Mouse (Mus musculus): Measurements from ENCODE around the gene Paox. TPM values are rescaled to one million over a fixed set of nuclear protein-coding genes. Genes with fewer than 3 reads are reported as not detected.

Gene Paox
- polyA plus RNA-seq, 1 experiment, result 7.0 TPM

DNA sequence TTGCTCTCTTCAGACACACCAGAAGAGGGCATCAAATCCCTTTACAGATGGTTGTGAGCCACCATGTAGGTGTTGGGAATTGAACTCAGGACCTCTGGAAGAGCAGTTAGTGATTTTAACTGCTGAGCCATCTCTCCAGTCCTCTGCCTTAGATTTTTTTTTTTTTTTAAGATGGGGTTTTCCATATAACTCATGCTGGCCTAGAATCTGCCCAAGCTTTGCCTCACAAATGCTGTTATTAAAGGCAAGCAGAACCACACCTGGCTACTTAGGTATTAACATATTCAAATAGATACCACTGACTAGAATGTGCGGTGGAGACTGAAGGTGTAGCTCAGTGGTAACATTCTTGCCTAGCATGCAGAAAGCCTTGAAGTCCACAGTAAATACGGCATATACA lies 4.9 kb downstream of the Paox start:
- Histone ChIP-seq H3K27me3 (ENCODE audit: control insufficient read depth, insufficient read depth, insufficient read length) (no peaks in the 10 kb centered on the region), H3K79me2 (ENCODE audit: control insufficient read depth, insufficient read depth) (peaks cover 8% of the 10 kb centered on the region), H3K4me2 (ENCODE audit: low read depth) (no peak overlapping the region), H3ac (ENCODE audit: control insufficient read depth, insufficient read length) (no peak overlapping the region), H3K4me3 (no peak overlapping the region), H3K36me3 (ENCODE audit: control insufficient read depth, insufficient read depth) (no peaks in the 10 kb centered on the region)
- TF ChIP-seq MYOG (IDR thresholded peaks at IDR 0.05; ENCODE audit: control insufficient read depth in 1 of 3, insufficient read depth in 1 of 3, insufficient read length in 2 of 3, low read depth in 2 of 3) (no peak), TCF12 (IDR thresholded peaks at IDR 0.05; ENCODE audit: insufficient read depth, poor library complexity, severe bottlenecking) (no peak), CEBPB (IDR thresholded peaks at IDR 0.05; ENCODE audit: insufficient read depth, poor library complexity, severe bottlenecking) (no peak), POLR2A (IDR thresholded peaks at IDR 0.05; ENCODE audit: insufficient read length, low read depth) (no peak), POLR2AphosphoS2 (IDR thresholded peaks at IDR 0.05; ENCODE audit: insufficient read length, low read depth) (no peak), REST (IDR thresholded peaks at IDR 0.05; ENCODE audit: insufficient read depth, insufficient read length) (no peak), TCF3 (IDR thresholded peaks at IDR 0.05; ENCODE audit: insufficient read length, low read depth) (no peak), MAX (IDR thresholded peaks at IDR 0.05; ENCODE audit: low read depth) (no peak), SRF (IDR thresholded peaks at IDR 0.05; ENCODE audit: control insufficient read depth, insufficient read length, low read depth) (no peak), E2F4 (IDR thresholded peaks at IDR 0.05; ENCODE audit: insufficient read depth) (no peak), MYOD1 (IDR thresholded peaks at IDR 0.05; ENCODE audit: control insufficient read depth in 1 of 3, insufficient read length in 2 of 3, low read depth in 2 of 3) (no peak), USF1 (IDR thresholded peaks at IDR 0.05; ENCODE audit: low read depth) (no peak)

DNA sequence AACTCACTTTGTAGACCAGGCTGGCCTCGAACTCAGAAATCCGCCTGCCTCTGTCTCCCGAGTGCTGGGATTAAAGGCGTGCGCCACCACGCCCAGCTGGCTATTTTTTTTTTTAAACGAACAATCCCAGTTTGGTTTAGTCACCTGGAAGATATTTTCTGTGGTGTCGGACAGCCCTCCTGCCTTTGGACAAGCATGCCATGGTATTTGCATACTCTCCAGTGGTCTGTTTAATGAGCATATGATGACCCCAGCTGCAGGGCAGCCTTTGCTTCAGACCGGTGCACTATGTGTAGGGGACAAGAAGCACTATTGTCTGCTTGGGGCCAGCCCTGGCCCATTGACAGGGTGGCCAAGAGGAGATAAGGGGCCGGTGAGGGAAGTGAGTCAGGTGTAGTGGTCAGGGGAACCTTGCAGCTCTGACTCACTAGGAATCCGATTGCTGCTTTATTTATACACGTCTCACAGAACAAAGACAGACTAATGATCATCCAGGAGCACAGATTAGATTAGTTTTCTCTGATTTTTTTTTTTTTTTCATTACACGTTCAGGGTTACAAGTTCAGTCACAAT lies 5.8 kb downstream of the Paox start:
- TF ChIP-seq REST (IDR thresholded peaks at IDR 0.05; ENCODE audit: insufficient read depth, insufficient read length) (no peak), MYOG (IDR thresholded peaks at IDR 0.05; ENCODE audit: control insufficient read depth in 1 of 3, insufficient read depth in 1 of 3, insufficient read length in 2 of 3, low read depth in 2 of 3) (no peak), POLR2AphosphoS2 (IDR thresholded peaks at IDR 0.05; ENCODE audit: insufficient read length, low read depth) (no peak)
- peaks cover 7% of the 10 kb centered on the region for H3K79me2 ChIP-seq (ENCODE audit: control insufficient read depth, insufficient read depth)
- no peaks in the 10 kb centered on the region for H3K36me3 ChIP-seq (ENCODE audit: control insufficient read depth, insufficient read depth)
- no peak overlapping the region for H3K4me2 ChIP-seq (ENCODE audit: low read depth)
- H3ac ChIP-seq (ENCODE audit: control insufficient read depth, insufficient read length), result no peak overlapping the region
- H3K27me3 ChIP-seq (ENCODE audit: control insufficient read depth, insufficient read depth, insufficient read length), result no peaks in the 10 kb centered on the region
- H3K4me3 ChIP-seq, result no peak overlapping the region

GRCm38 (mm10) chr7:140122765-140123164 lies 7.2 kb downstream of the Paox start:
- TF ChIP-seq USF1 (IDR thresholded peaks at IDR 0.05; ENCODE audit: low read depth) (no peak), MAX (IDR thresholded peaks at IDR 0.05; ENCODE audit: low read depth) (no peak), POLR2AphosphoS2 (IDR thresholded peaks at IDR 0.05; ENCODE audit: insufficient read length, low read depth) (no peak), E2F4 (IDR thresholded peaks at IDR 0.05; ENCODE audit: insufficient read depth) (no peak), SRF (IDR thresholded peaks at IDR 0.05; ENCODE audit: control insufficient read depth, insufficient read length, low read depth) (no peak), TCF3 (IDR thresholded peaks at IDR 0.05; ENCODE audit: insufficient read length, low read depth) (no peak), TCF12 (IDR thresholded peaks at IDR 0.05; ENCODE audit: insufficient read depth, poor library complexity, severe bottlenecking) (no peak), MYOG (IDR thresholded peaks at IDR 0.05; ENCODE audit: control insufficient read depth in 1 of 3, insufficient read depth in 1 of 3, insufficient read length in 2 of 3, low read depth in 2 of 3) (no peak), REST (IDR thresholded peaks at IDR 0.05; ENCODE audit: insufficient read depth, insufficient read length) (no peak)
- Histone ChIP-seq H3K4me2 (ENCODE audit: low read depth) (peak overlapping the region; percentile 43), H3K36me3 (ENCODE audit: control insufficient read depth, insufficient read depth) (no peaks in the 10 kb centered on the region), H3K4me3 (no peak overlapping the region), H3K27me3 (ENCODE audit: control insufficient read depth, insufficient read depth, insufficient read length) (no peaks in the 10 kb centered on the region), H3K79me2 (ENCODE audit: control insufficient read depth, insufficient read depth) (no peaks in the 10 kb centered on the region), H3ac (ENCODE audit: control insufficient read depth, insufficient read length) (no peak overlapping the region)

GRCm38 (mm10) chr7:140124382-140124781 lies 8.8 kb downstream of the Paox start:
- no peak for TF ChIP-seq POLR2AphosphoS2 (IDR thresholded peaks at IDR 0.05; ENCODE audit: insufficient read length, low read depth)
- TF ChIP-seq MAX (IDR thresholded peaks at IDR 0.05; ENCODE audit: low read depth), result no peak
- no peak for TF ChIP-seq REST (IDR thresholded peaks at IDR 0.05; ENCODE audit: insufficient read depth, insufficient read length)
- TF ChIP-seq SRF (IDR thresholded peaks at IDR 0.05; ENCODE audit: control insufficient read depth, insufficient read length, low read depth), result no peak
- no peak for TF ChIP-seq USF1 (IDR thresholded peaks at IDR 0.05; ENCODE audit: low read depth)
- TF ChIP-seq TCF3 (IDR thresholded peaks at IDR 0.05; ENCODE audit: insufficient read length, low read depth), result no peak
- TF ChIP-seq MYOG (IDR thresholded peaks at IDR 0.05; ENCODE audit: control insufficient read depth in 1 of 3, insufficient read depth in 1 of 3, insufficient read length in 2 of 3, low read depth in 2 of 3), result no peak
- no peak for TF ChIP-seq MYOD1 (IDR thresholded peaks at IDR 0.05; ENCODE audit: control insufficient read depth in 1 of 3, insufficient read length in 2 of 3, low read depth in 2 of 3)
- TF ChIP-seq CEBPB (IDR thresholded peaks at IDR 0.05; ENCODE audit: insufficient read depth, poor library complexity, severe bottlenecking), result no peak
- H3ac ChIP-seq (ENCODE audit: control insufficient read depth, insufficient read length), result no peak overlapping the region
- H3K27me3 ChIP-seq (ENCODE audit: control insufficient read depth, insufficient read depth, insufficient read length), result no peaks in the 10 kb centered on the region
- H3K4me2 ChIP-seq (ENCODE audit: low read depth), result no peak overlapping the region
- no peak overlapping the region for H3K4me3 ChIP-seq
- H3K36me3 ChIP-seq (ENCODE audit: control insufficient read depth, insufficient read depth), result no peaks in the 10 kb centered on the region
- H3K79me2 ChIP-seq (ENCODE audit: control insufficient read depth, insufficient read depth), result no peaks in the 10 kb centered on the region

DNA sequence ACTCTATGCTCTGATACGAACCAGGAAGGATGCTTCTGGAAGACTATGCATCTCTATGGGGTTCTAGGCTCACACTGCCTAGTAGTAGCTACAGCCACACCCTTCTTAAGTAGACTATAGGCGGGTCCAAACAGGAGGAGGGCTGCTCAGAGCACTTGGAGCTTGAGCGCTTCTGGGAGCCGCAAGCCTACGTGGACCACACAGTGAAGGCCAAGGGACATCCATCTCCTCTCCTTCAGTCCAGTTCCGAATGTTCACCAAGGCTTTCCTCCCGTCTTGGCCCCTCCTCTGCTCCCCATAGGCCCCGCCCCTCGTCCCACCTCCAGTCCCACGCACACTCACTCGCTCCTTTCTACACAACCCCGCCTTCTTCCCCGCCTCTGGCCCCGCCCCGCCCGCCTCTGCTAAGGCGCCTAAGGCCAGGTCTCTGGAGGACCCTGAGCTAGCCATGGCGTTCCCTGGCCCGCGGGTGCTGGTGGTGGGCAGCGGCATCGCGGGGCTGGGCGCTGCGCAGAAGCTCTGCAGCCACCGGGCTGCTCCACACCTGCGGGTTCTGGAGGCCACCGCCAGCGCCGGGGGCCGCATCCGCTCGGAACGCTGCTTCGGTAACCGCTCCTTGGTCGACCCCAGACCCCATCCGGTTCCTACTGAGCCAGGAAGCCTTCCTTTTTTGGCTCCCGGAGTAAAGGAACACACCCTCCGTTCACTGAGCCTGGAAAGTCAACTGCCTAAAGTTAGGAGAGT lies 9.9 kb downstream of the Paox start:
- H3K4me3 ChIP-seq, result peak overlapping the region; percentile 34
- no peaks in the 10 kb centered on the region for H3K27me3 ChIP-seq (ENCODE audit: control insufficient read depth, insufficient read depth, insufficient read length)
- H3K79me2 ChIP-seq (ENCODE audit: control insufficient read depth, insufficient read depth), result no peaks in the 10 kb centered on the region
- H3K4me2 ChIP-seq (ENCODE audit: low read depth), result peak overlapping the region; percentile 91
- no peak for TF ChIP-seq USF1 (IDR thresholded peaks at IDR 0.05; ENCODE audit: low read depth)
- TF ChIP-seq E2F4 (IDR thresholded peaks at IDR 0.05; ENCODE audit: insufficient read depth), result no peak
- TF ChIP-seq MAX (IDR thresholded peaks at IDR 0.05; ENCODE audit: low read depth), result no peak
- TF ChIP-seq POLR2AphosphoS2 (IDR thresholded peaks at IDR 0.05; ENCODE audit: insufficient read length, low read depth), result peak; percentile 59
- TF ChIP-seq REST (IDR thresholded peaks at IDR 0.05; ENCODE audit: insufficient read depth, insufficient read length), result no peak
- peak; percentile 82 for TF ChIP-seq POLR2A (IDR thresholded peaks at IDR 0.05; ENCODE audit: insufficient read length, low read depth)
- TF ChIP-seq TCF12 (IDR thresholded peaks at IDR 0.05; ENCODE audit: insufficient read depth, poor library complexity, severe bottlenecking), result no peak
- TF ChIP-seq SRF (IDR thresholded peaks at IDR 0.05; ENCODE audit: control insufficient read depth, insufficient read length, low read depth), result no peak
- TF ChIP-seq TCF3 (IDR thresholded peaks at IDR 0.05; ENCODE audit: insufficient read length, low read depth), result no peak
- TF ChIP-seq MYOG (IDR thresholded peaks at IDR 0.05; ENCODE audit: control insufficient read depth in 1 of 3, insufficient read depth in 1 of 3, insufficient read length in 2 of 3, low read depth in 2 of 3), result no peak
- TF ChIP-seq MYOD1 (IDR thresholded peaks at IDR 0.05; ENCODE audit: control insufficient read depth in 1 of 3, insufficient read length in 2 of 3, low read depth in 2 of 3), result no peak
- H3ac ChIP-seq (ENCODE audit: control insufficient read depth, insufficient read length), result peak overlapping the region; percentile 14
- H3K36me3 ChIP-seq (ENCODE audit: control insufficient read depth, insufficient read depth), result no peaks in the 10 kb centered on the region
